Mouse (Mus musculus) urinary bladder, adult 18-20 months (tissue): ENCODE results near the gene Rsph1.

Experiments
- DNase-seq, 2 experiments: peaks; one replicate each; pipeline ENCODE4 v3.0.0; 2022; ENCODE audit warnings: low spot score in 2 of 2, mixed read lengths in 2 of 2

The Rsph1 gene

DNA sequence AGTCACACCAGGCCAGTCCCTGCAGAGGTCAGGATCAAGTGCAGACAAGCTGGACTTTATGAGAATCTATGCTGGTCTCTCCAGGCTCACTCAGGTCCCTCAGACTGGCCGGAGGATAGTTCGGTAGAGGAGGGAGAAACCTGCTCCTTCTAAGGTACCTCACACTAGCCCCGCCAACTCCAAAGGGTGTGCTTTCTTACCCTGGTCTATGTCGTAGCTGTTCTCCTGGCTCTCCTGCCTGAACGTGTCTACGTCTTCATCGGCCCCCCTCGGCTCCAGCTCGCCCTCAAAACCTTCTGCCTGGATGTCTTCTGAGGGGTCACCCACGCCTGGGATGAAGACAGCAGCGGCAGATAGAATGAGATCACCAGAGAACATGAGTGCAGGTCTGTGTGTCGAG lies 19.3 kb downstream of the Rsph1 start:
- DNase-seq: no peak

DNA sequence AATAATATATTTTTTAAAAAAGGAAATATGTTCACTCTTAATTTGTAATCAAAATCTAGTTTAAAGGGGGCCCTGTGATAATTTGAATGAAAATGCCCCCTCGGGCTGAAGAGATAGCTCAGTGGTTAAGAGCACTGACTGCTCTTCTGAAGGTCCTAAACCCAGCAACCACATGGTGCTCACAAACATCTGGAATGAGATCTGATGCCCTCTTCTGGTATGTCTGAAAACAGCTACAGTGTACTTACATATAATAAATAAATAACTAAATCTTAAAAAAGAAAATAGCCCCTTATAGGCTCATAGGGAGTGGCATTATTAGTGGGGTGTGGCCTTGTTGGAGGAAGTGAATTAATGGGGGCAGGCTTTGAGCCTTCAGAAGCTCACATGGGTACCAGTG lies 20.0 kb downstream of the Rsph1 start:
- no peak for DNase-seq

DNA sequence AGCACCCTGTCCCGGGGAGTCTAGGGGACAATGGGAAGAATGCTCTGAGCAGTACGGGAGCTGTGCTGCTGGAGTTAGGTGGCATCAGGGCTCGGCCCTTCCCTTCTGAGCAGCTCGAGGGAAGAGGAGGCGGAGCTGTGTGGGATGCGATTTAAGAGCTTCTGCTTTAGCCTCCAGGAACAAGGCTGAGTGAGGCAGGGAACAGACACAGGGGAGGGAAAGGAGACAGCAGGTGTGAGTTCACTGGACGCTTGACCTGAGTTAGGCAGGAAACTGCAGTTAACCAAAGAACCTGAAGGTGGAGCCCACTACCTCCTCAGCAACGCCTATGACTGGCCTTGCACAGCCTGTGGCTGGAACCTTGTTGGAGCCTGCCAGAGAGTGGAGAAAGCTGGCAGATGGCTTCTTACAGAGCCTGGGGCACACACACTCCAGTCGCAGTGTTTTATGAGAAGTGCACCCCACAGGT lies 22.7 kb downstream of the Rsph1 start:
- DNase-seq: peak; percentile 70 to 73

DNA sequence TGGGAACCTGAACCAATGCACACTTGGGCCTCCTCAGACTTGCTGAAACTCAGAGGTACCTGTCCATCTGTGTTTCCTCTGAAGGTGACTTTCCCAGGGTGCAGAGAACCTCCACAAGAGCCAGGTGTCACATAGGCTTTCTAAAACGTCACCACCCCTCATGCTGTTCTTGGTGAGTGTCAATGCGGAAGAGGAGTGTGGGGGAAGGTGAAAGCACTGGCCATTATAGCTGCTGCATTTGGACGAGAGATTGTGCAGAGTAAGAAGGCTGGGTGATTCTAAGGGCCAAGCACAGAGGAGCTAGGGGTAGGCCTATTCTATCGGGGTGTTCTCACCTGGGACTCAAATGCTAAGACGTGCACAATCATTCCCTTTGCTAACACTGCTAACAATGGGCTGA lies 23.2 kb downstream of the Rsph1 start:
- no peak for DNase-seq

DNA sequence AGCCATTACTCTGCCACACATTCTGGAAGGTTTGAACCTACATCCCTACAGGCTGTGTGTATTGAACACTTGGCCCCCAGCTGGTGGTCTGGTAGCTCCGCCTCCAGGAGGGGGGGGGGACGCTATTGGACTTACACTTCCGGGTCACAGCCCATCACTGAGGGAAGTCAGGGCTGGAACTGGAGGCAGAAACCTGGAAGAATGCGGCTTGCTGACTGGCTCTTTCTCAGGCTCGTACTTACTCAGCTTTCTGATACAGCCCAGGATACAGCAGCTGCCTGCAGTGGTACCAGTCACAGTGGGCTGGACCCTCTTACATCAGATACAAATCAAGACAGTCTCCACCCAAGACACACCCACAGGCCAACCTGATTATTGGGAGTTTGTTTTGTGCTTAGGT lies 30.0 kb downstream of the Rsph1 start:
- DNase-seq: no peak

DNA sequence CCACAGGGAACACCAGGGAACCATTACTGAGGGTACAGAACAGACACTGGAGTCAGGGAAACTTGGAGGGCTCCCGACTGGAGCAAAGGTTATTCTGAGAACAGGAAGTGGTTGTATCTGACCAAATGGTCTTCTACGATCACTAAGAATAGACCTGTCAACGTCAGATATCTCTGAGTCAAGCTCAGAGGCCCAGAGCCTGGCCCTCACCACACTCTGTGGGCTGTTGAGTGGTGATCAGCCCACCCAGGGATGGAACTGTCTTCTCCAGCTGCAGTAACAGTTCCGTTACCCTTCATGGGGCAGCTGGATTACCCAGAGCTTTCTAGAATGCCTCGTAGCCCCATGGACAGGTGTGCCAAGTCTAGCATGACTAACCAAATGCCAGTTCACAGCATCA lies 31.9 kb downstream of the Rsph1 start:
- no peak for DNase-seq

DNA sequence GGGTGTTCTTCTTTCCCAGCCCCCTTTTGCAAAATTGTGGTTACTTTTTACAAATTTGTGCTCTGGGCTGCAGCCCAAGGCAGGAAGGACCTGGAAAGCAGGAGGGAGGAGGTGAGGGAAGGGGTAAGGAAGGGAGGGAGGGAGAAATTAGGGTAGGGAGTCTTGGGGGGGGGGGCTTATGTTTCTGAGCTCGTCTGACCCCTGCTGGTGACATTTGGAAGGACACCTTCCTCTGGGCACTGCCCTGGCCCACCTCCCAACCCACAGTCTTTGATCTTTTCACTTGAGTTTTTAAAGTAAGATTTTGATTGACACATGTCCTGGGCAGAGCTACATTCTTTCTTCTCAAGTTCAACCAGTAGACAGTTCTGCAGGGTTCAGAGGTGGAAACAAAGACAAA lies 34.4 kb downstream of the Rsph1 start:
- DNase-seq: no peak

DNA sequence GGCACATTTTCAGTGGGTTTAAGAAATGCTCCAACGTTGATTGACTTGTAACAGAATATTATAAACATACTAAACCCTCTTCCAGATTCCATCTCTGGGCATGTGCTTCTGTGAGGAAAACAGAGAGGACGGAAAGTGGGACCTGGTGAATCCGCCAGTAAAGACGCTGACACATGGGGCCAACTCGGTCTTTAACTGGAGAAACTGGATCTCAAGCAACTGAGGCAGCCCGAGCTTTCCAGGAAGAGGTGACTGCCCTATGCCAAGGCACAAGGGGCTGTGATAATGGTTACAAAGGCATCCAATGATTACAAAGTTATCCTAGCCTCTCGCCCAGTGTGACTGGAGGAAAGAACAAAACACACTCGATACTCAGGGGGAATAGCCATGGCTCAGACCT lies 36.0 kb downstream of the Rsph1 start:
- DNase-seq: no peak

DNA sequence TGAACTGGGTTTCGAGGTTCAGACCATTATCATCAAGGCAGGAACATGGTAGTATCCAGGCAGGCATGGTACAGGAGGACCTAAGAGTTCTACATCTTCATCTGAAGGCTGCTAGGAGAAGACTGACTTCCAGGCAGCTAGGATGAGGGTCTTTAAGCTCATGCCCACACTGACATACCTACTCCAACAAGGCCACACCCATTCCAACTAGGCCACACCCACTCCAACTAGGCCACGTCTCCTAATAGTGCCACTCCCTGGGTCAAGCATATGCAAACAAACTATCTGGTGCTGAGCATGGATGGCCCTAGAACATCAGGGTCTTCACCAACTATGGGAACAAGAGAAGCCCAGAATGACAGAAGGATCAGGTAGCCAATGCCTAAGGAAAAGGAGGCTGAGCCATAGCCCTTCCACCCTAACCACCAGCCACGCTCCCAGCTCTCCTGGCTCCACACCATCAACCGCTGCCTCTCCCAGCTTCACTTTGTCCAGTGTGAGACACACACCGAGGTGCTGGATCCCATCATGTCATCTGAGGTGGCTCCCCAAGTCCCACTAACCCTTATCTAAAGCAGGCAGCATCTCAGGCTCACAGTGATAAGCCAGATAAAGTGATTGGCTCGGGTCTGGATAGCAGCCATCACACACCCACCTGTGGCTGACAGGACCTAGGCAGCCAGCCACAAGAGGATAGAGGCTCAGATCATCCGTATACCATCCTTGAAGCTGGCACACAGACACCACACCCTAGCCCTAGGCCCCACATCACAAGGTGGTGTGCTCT lies 38.8 kb downstream of the Rsph1 start:
- DNase-seq: no peak

DNA sequence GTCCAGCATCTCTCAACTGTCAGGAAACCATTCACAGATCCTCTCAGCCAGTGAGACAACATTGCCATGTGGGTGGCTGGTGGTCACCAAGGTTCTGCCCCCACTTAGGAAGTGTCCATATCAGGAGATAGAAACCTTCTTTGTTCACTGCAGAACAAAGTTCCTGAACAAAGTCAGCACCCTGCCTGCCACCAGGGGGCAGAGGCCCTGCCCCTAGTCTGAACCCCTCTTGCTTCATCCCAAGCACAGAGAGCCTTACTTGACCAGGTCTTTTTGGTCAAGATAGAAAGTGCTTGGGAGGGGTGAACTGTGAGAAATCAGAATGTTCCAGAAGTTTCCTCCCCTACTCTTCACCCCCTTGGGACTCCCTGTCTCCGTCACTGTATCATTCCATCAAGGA lies 41.3 kb downstream of the Rsph1 start:
- DNase-seq: no peak

DNA sequence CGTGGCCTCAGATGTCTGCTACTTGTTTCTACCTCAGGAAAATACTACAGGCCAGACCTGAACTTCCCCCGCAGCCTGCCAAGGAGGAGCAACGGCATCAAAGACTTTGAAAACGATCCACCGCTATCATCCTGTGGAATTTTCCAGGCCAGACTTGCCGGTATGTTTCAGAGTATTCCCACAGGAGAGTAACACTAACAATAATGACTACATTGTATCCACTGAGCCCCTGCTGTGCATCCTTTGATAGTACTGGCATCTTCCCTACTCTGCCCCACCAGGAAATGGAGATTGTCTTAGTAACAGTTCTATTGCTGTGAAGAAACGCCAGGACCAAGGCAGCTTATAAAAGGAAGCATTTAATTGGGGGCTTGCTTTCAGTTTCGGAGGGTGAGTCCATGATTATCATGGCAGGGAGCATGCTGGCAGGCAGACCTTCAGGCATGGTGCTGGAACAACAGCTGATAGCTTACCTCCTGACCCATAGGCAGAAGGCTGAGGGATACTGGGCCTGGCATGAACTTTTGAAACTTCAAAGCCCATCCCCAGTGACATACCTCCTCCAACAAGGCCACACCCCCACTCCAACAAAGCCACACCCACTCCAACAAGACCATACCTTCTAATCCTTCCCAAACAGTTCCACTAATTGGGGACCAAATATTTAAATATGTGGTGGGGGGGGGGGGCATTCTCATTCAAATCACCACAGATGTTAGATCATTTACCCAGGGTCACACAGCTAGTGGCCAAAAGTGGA lies 44.8 kb downstream of the Rsph1 start:
- DNase-seq: no peak

DNA sequence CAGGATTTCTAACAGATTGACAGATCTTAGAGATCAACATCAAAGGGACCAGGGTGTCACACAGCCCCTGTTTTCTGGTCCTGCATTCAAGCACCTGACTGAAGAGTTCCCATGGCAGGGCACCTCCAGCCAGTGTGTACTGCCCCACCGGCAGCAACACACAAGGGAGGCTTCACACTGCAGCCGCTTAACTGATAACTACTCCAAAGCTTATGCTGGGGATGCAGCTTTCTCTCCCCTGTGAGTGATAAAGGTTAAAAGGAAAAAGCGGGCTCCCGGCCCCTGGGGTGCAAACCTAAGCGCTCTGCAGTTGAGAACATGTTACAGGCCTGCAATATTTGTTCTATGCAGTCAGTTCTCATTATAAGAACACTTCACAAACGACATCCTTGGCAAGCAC lies 45.4 kb downstream of the Rsph1 start:
- no peak for DNase-seq

DNA sequence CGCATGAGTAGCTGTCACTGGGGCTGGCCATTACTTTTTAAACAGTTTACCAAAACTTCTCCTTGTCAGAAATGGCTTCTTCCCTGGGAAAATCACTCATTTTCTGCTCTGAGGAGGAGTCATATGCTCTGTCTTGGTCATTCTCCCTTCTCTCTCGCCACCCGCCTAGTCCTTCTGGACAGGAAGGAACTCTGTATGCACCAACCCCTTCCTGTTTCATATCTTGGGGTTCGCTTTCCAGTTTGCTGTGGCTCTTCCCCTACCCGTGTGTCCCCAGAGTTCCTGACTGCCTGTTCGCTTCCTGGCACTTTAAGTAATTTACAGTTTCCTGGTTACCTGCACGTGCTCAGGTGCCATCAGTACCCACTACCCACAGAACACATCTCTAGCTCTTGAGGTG lies 50.3 kb downstream of the Rsph1 start:
- no peak for DNase-seq

DNA sequence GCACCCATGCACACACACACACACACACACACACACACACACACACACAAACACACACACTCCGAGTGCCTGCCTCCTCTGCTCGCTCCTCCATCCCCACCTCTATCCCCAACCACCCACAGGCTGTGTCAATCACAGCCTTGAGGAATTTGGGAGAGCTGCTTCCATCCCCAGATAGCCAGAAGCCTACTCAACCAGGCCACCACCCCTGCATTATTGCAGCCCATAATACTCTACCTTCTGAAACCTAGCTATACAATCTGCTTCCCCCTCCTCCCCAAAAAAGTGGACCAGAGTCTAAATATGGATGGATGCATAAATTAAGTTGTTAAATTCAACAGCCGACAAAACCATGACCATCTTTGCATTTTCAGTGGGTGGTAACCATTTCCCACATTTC lies 50.8 kb downstream of the Rsph1 start:
- DNase-seq: no peak

DNA sequence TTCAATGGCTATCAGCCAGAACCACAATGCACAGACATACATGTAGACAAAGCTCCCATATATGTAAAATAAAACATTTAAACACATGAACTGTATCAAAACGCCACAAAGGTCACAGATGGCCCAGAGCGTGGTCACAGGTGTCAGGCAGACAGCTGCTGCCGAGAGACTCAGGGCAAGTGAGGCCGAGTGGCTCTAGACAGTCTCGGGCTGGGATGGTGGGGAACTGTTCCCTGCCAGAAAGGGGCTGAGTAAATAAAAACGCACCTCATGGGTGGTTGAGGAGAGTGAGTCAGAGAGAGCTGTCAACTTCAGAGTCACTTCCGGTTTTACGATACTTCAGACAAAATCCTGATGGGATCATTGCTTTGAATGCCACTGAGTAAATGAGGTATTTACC lies 52.6 kb downstream of the Rsph1 start:
- DNase-seq: no peak

DNA sequence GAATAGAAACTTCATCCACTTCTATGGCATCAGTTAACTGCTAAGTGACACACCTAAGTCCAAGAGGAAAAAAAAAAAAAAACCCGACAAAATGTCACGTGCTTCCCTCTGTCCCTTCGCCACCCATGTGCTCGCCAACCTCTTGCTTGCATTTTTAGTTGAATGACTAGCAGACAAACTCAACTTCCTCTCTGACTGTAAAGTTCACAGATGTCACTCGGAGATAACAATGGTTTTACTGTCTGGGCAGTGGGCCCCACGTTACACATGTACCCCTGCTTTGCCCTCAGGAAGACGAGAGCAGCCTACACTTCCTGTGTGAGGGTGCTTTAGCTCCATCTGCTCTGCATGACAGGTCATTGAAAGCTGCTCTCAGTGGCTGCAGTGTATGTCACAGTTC lies 53.3 kb downstream of the Rsph1 start:
- no peak for DNase-seq

DNA sequence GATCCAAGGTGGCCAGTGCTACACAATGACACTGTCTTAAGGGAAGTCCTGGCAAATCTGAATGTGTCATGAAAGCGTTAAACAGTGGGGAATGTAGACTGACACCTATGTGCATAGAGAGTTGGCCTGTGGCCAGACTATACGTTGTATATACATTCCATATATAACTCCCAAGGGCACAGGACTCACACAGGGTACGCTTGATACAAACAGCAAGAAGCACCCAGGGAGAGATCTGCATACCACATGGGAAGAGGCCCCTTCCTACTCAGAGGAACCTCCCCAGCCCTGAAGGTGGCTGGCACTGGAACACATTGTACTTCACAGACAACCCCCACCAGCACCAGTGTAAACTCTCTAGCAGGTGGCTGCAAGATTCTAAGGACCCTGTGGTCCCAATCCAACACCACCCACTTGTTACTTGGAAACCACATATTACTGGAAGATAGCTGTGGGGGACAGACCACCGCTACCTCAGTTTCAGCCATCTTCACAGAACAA lies 54.3 kb downstream of the Rsph1 start:
- no peak for DNase-seq

DNA sequence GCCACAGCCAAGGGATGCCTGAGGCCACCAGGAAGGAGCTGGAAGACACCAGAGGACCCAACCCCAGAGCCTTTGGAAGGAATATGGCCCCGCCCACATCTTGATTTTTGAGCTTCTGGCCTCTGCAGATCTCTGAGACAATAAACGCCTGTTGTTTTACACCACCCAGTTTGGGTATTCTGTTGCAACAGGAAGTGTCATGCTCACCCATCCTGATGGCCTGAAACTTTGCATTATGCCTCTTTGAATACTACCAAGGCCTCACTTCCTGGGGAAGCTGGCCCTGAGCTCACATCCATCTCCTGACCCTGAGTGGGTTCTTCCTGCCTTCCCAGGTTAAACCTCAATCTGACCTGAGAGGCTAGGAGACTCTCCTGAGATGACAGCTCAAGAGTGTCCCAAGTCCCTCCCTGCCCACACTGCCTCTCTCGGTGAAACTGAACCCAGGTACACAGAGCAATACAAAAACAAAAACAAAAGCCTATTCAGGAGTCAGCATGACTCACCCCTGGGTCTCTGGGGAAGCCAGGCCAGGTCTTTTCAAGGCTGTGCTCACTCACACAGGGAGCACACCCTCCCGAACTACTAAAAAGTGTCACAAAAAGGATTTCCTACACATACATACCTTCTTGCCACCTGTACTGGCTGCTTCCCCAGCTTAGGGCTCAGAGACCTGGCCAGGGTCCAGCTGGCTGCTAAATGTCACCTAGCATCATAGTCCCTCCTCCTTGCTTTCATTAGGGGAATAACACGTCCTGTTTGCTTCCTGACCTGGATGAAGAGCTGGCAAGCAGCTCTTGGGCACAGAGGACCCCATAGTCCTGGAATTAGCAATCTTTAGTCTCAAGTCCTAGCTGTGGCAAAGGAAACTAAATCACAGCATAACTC lies 60.9 kb downstream of the Rsph1 start:
- DNase-seq: no peak

DNA sequence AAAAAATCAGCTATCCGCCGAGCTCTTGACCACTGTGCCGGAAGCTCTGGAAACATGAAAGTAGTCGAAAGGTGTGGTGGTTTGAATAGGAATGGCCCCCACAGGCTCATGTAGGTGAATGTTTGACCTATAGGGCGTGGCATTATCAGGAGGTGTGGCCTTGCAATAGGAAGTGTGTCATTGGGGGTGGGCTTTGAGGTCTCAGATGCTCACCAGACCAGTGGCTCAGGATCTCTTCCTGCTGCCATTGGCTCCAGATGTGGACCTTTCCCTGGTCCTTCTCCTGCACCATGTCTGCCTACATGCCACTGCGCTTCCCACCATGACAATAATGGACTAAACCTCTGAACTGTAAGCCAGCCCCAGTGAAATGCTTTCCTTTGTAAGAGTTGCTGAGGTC lies 65.3 kb downstream of the Rsph1 start:
- DNase-seq: no peak

DNA sequence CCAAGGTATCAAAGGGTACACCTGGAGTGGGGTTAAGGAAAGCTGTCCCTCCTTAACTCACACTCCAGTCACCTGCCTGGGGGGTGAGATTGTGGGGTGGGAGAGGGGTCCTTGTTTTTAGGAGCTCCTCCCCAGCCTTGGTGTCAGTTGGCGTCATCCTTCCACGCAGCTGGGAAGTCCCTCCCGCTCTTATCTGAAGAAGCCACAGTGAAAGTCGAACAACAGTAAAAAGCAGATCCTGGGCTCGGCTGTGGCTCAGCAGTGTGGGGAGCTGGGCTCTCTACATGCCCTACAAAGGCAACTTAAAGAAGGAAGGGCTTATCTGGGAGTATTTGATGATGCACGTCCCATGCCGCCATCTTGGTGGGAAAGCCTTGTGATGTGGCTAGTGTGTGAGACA lies 66.9 kb downstream of the Rsph1 start:
- DNase-seq: no peak

DNA sequence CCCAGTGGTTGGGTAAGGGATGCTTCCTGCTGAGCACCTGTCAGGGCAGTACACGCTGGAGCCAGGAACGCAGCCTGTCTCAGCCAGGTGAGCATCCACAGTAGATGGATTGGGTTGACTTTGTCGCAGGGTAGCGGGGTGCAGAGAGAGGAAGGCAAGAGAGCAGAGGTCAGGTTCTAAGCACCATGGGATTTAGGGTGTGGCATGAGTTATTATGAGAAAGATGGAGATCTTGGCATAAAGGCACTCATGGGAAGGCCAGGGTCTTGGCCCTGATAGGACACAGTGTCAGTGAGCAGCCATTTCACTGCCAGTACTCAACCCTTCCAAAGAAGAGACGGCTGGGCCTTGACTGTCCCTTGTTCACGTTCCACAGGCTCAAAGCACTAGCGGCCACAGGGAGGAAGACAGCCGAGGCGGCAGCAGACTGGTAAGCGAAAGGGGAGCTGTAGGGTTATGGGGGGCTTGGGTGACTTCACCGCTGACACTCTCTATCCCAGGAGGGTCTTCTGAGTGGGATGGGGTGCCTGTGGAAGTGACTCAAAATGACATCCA lies 67.7 kb downstream of the Rsph1 start:
- DNase-seq: no peak

DNA sequence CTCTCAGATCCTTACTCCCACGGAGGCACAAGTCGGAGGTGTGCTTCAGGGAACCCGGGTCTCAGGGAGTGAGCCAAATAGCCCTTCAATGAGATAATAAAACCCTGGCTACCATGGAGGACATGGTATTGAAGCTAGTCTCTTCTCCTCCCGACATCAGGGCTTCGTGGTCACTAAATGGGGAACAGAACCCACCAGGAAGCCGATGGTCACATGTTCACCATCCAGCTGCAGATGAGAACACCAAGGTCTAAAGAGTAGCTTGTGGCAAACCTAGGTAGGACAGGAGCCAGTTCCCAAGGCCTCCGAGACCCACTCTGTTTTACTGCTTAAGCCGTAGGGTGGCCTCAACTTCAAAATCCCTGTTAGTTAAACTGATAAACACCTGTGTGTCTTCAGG lies 68.5 kb downstream of the Rsph1 start:
- no peak for DNase-seq
